Mouse (Mus musculus) layer of hippocampus, postnatal 14 days (tissue): ENCODE data around the gene Fam83d. TPM values are rescaled to one million over a fixed set of nuclear protein-coding genes. Genes with fewer than 3 reads are reported as not detected.
"Not testable (repeated sequence)": the region's sequence is repeated elsewhere in the genome, so short reads cannot be mapped to it uniquely, and the experiment has no call there.

Experiments used
- DNase-seq, 2 experiments: peaks; one replicate each; pipeline ENCODE4 v3.0.0; 2021 to 2022; ENCODE audit warnings: low spot score in 2 of 2, mixed read lengths in 1 of 2
- long read RNA-seq, 2 experiments: library from polyadenylated mRNA; stranded (forward); transcript quantifications; one replicate each; pipeline ENCODE4 v2.0.0; 2021
- total RNA-seq, 2 experiments: library from RNA; stranded (reverse); gene quantifications; 2 replicates each; pipeline ENCODE4 v1.2.3; 2021

Gene Fam83d
- 1 to 10 TPM; 2.7 to 3.5 TPM for total RNA-seq
- long read RNA-seq, experiment 1, transcript Fam83d-201 (4 exons, 2,266 nt), result major isoform, 9 of 10 reads
- long read RNA-seq, experiment 1, partial matches to known transcripts, result 0 of 10 reads
- long read RNA-seq, experiment 1, other reads (novel, unspliced or antisense), result 1 of 10 reads
- long read RNA-seq, experiment 2, transcript Fam83d-201 (4 exons, 2,266 nt), result major isoform, 6 of 8 reads
- long read RNA-seq, experiment 2, partial matches to known transcripts, result 0 of 8 reads
- long read RNA-seq, experiment 2, other reads (novel, unspliced or antisense), result 1 of 8 reads

- peak; percentile 94 to 97 for DNase-seq
Measured at GRCm38 (mm10) chr2:158767742-158768339, at the start of gene Fam83d. TSS of gene Fam83d (plus strand) at chr2:158768093.

- DNase-seq, result no peak
Measured at GRCm38 (mm10) chr2:158718816-158719549, 48.9 kb upstream of the Fam83d start.

GRCm38 (mm10) chr2:158720715-158721370 is 47.0 kb upstream of the Fam83d start:
- no peak for DNase-seq

GRCm38 (mm10) chr2:158721481-158721880 is 46.4 kb upstream of the Fam83d start:
- DNase-seq, result no peak

GRCm38 (mm10) chr2:158722135-158722534 is 45.8 kb upstream of the Fam83d start:
- DNase-seq, result no peak

- no peak for DNase-seq
Measured at GRCm38 (mm10) chr2:158722991-158723551, 44.8 kb upstream of the Fam83d start.

GRCm38 (mm10) chr2:158723806-158724205 is 44.1 kb upstream of the Fam83d start:
- no peak for DNase-seq

- DNase-seq, result no peak
Measured at GRCm38 (mm10) chr2:158726252-158726651, 41.6 kb upstream of the Fam83d start.

GRCm38 (mm10) chr2:158728061-158728815 is 39.7 kb upstream of the Fam83d start:
- DNase-seq, result no peak

- DNase-seq, result no peak
Measured at GRCm38 (mm10) chr2:158730896-158731295, 37.0 kb upstream of the Fam83d start.

GRCm38 (mm10) chr2:158732521-158732920 is 35.4 kb upstream of the Fam83d start:
- DNase-seq, result no peak

GRCm38 (mm10) chr2:158733136-158733535 is 34.8 kb upstream of the Fam83d start:
- DNase-seq, result no peak

- DNase-seq, result no peak
Measured at GRCm38 (mm10) chr2:158733914-158734313, 34.0 kb upstream of the Fam83d start.

GRCm38 (mm10) chr2:158734500-158735152 is 33.3 kb upstream of the Fam83d start:
- DNase-seq, result peak; percentile 42 to 63

GRCm38 (mm10) chr2:158735340-158735739 is 32.6 kb upstream of the Fam83d start:
- no peak for DNase-seq

- not testable (repeated sequence) for DNase-seq
Measured at GRCm38 (mm10) chr2:158736247-158736646, 31.6 kb upstream of the Fam83d start.

GRCm38 (mm10) chr2:158738591-158738990 is 29.3 kb upstream of the Fam83d start:
- no peak for DNase-seq

- no peak for DNase-seq
Measured at GRCm38 (mm10) chr2:158739113-158739512, 28.8 kb upstream of the Fam83d start.

- no peak for DNase-seq
Measured at GRCm38 (mm10) chr2:158741011-158741501, 26.8 kb upstream of the Fam83d start.

GRCm38 (mm10) chr2:158742431-158742830 is 25.5 kb upstream of the Fam83d start:
- no peak for DNase-seq
